Mouse (Mus musculus) neural tube, embryonic 13.5 days (tissue): ENCODE data around the gene 2210017I01Rik. TPM values are rescaled to one million over a fixed set of nuclear protein-coding genes. Genes with fewer than 3 reads are reported as not detected.

Experiments
- ATAC-seq: fragments of 200-750 bp; cut with Nextera tagmentation; 2 replicates; pipeline ENCODE4 v1.8.0; 2017; ENCODE audit warnings: low read depth, mild to moderate bottlenecking, moderate TSS enrichment, moderate library complexity
- H3K27ac ChIP-seq: fragments of 300-500 bp; sonication (generic); replicated peaks from 2 replicates; pipeline ENCODE4 v1.5.1; 2015; ENCODE audit warnings: moderate library complexity, mild to moderate bottlenecking, inconsistent platforms
- H3K27me3 ChIP-seq: fragments of 300-500 bp; sonication (generic); 2 replicates; pipeline ENCODE4 v1.6.1; 2015; ENCODE audit warnings: mild to moderate bottlenecking, inconsistent platforms
- H3K36me3 ChIP-seq: fragments of 300-500 bp; sonication (generic); 2 replicates; pipeline ENCODE4 v1.6.1; 2015; ENCODE audit warnings: mild to moderate bottlenecking, inconsistent platforms
- H3K4me1 ChIP-seq: fragments of 300-500 bp; sonication (generic); replicated peaks from 2 replicates; pipeline ENCODE4 v1.6.1; 2015; ENCODE audit warnings: inconsistent platforms
- H3K4me2 ChIP-seq: fragments of 300-500 bp; sonication (generic); 2 replicates; pipeline ENCODE4 v1.6.1; 2015; ENCODE audit warnings: inconsistent platforms, mild to moderate bottlenecking, moderate library complexity
- H3K4me3 ChIP-seq: fragments of 300-500 bp; sonication (generic); 2 replicates; pipeline ENCODE4 v1.5.1; 2015; ENCODE audit warnings: mild to moderate bottlenecking, inconsistent platforms
- H3K9ac ChIP-seq: fragments of 300-500 bp; sonication (generic); 2 replicates; pipeline ENCODE4 v1.6.1; 2015; ENCODE audit warnings: moderate library complexity, mild to moderate bottlenecking, inconsistent platforms
- H3K9me3 ChIP-seq: fragments of 300-500 bp; sonication (generic); 2 replicates; pipeline ENCODE4 v1.6.1; 2016; ENCODE audit warnings: inconsistent platforms
- whole genome bisulfite sequencing: fragments of 180-500 bp; shearing (Covaris S2); methylation state at CpG from one replicate; pipeline ENCODE4 v1.1.7; 2015; 5-methylcytosine and 5-hydroxymethylcytosine counted together
- polyA plus RNA-seq: library from polyadenylated mRNA; unstranded; fragments of >200 nt; fragmentation: Nextera tagmentation; extraction: Ambion mirVana; gene quantifications from 2 replicates; pipeline ENCODE4 v1.2.1, GENCODE M21; 2015

Gene 2210017I01Rik
- polyA plus RNA-seq, 1 experiment from 2014 or later = not detected

GRCm38 (mm10) chr3:92588858-92589257, 18.4 kb downstream of the 2210017I01Rik start, which contains the start of gene Smcp:
Gene Smcp (minus strand): TSS chr3:92588997.
- Histone ChIP-seq H3K36me3 (no peaks in the 10 kb centered on the region), H3K27ac (no peak within 1 kb of the TSS), H3K27me3 (no peaks in the 10 kb centered on the region), H3K9ac (no peak within 1 kb of the TSS), H3K4me3 (no peak within 1 kb of the TSS), H3K4me2 (no peak within 1 kb of the TSS), H3K9me3 (no peaks in the 10 kb centered on the region), H3K4me1 (no peaks in the 10 kb centered on the region)
- WGBS = 75% methylated on average over 1 of the region's 1 CpGs
- ATAC-seq = no peak

GRCm38 (mm10) chr3:92587190-92587589, 20.1 kb downstream of the 2210017I01Rik start:
- 88% methylated on average over 2 of the region's 3 CpGs for WGBS
- H3K27ac ChIP-seq = no peak overlapping the region
- no peaks in the 10 kb centered on the region for H3K4me1 ChIP-seq
- no peaks in the 10 kb centered on the region for H3K9me3 ChIP-seq
- no peak overlapping the region for H3K9ac ChIP-seq
- no peaks in the 10 kb centered on the region for H3K27me3 ChIP-seq
- ATAC-seq = no peak
- H3K36me3 ChIP-seq = no peaks in the 10 kb centered on the region
- no peak overlapping the region for H3K4me3 ChIP-seq
- no peak overlapping the region for H3K4me2 ChIP-seq

- WGBS = 76% methylated on average over 1 of the region's 1 CpGs
- no peak for ATAC-seq
These were observed 22.2 kb downstream of the 2210017I01Rik start for GRCm38 (mm10) chr3:92585055-92585454.

GRCm38 (mm10) chr3:92583164-92583826, 24.0 kb downstream of the 2210017I01Rik start:
- WGBS = 81% methylated on average over 3 of the region's 3 CpGs
- H3K4me2 ChIP-seq = no peak overlapping the region
- ATAC-seq = no peak

More at GRCm38 (mm10) chr3:92585055-92585454, 22.2 kb downstream of the 2210017I01Rik start:
- no peaks in the 10 kb centered on the region for H3K27me3 ChIP-seq
- H3K36me3 ChIP-seq = no peaks in the 10 kb centered on the region
- H3K4me3 ChIP-seq = no peak overlapping the region
- H3K27ac ChIP-seq = no peak overlapping the region
- no peak overlapping the region for H3K9ac ChIP-seq
- no peak overlapping the region for H3K4me2 ChIP-seq
- H3K4me1 ChIP-seq = no peaks in the 10 kb centered on the region
- H3K9me3 ChIP-seq = no peaks in the 10 kb centered on the region

GRCm38 (mm10) chr3:92579508-92579907, 27.8 kb downstream of the 2210017I01Rik start:
- H3K9me3 ChIP-seq = no peaks in the 10 kb centered on the region
- H3K36me3 ChIP-seq = no peaks in the 10 kb centered on the region
- 74% methylated on average over 1 of the region's 1 CpGs for WGBS
- H3K27ac ChIP-seq = no peak overlapping the region
- ATAC-seq = no peak
- no peak overlapping the region for H3K4me3 ChIP-seq
- no peak overlapping the region for H3K4me2 ChIP-seq
- no peaks in the 10 kb centered on the region for H3K4me1 ChIP-seq
- no peaks in the 10 kb centered on the region for H3K27me3 ChIP-seq
- H3K9ac ChIP-seq = no peak overlapping the region

More at GRCm38 (mm10) chr3:92583164-92583826, 24.0 kb downstream of the 2210017I01Rik start:
- H3K36me3 ChIP-seq = no peaks in the 10 kb centered on the region
- no peaks in the 10 kb centered on the region for H3K4me1 ChIP-seq
- H3K27ac ChIP-seq = no peak overlapping the region
- H3K9me3 ChIP-seq = no peaks in the 10 kb centered on the region
- no peak overlapping the region for H3K9ac ChIP-seq
- H3K27me3 ChIP-seq = no peaks in the 10 kb centered on the region
- no peak overlapping the region for H3K4me3 ChIP-seq

DNA sequence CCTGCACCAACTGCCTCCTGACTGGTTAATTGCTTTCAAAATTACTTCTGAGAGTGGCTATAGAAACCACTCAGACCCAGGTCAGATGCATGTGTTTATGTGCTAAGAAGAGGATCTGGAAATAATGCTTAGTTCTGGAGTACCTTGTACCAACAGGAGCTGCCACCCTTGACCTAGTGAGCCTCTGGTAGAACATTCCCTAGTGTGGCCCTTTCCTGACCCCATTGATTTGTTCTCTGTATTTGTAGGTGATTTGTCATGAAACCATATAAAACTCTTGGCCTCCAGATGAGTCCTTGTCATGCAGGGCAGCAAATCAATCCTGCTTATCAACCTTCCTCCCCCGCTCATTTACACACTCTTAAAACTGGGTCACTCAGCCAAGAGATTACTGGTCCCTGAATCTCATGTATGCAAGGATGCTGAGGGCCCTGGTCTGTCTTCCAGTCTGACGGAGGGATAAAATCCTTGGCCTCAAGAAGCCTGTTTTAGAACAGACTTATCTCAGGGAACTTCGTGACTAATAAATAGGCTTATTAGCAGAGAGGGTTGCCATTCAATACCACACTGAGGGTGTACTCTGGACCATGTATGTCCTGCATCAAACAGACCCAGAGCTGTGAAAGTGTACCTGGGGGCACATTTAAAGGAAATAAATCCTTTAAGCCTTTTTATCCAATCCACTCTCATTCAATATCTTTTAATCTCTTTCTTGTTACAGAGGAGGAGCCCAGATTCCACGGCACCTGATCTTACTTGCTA, 28.5 kb downstream of the 2210017I01Rik start:
- Histone ChIP-seq H3K27me3 (no peaks in the 10 kb centered on the region), H3K27ac (no peak overlapping the region), H3K9me3 (no peaks in the 10 kb centered on the region), H3K4me3 (no peak overlapping the region), H3K4me2 (no peak overlapping the region), H3K36me3 (no peaks in the 10 kb centered on the region), H3K9ac (no peak overlapping the region), H3K4me1 (no peaks in the 10 kb centered on the region)
- WGBS = 81% methylated on average over 4 of the region's 4 CpGs
- no peak for ATAC-seq

DNA sequence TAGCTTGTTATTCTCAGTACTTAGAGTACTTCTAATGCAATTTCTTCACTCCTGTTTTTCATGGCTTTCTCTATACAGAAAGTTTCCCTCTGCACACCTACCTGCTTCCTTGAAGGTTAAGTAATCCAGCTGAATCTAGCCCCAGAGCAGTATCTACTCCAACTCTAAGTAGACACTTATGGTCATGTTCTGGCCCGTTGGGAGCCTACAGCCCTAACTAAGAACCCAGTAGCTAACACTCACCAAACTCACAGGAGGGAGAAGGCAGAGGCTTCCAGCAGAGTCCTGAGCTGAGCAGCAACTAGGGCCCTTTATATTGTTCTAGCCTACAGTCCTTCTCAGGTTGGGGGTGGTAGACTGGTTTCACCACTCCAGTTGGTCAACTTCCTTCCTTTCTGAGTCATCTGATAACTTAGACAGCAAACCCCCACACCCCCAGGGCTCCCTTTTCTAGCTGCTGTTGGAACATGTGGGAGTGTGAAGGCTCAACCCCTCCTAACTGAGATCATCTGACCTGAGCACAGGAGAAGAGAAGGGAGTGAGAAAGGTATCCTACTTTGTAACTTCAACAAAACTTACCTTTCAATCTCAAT, 33.7 kb downstream of the 2210017I01Rik start, which contains the start of gene Ivl:
Gene Ivl, minus strand, starts transcription at position 287 of the 593 bp plus-strand sequence.
- Histone ChIP-seq H3K4me2 (no peak within 1 kb of the TSS), H3K27me3 (no peaks in the 10 kb centered on the region), H3K36me3 (no peaks in the 10 kb centered on the region), H3K4me1 (no peaks in the 10 kb centered on the region), H3K9me3 (no peaks in the 10 kb centered on the region), H3K9ac (no peak within 1 kb of the TSS), H3K27ac (no peak within 1 kb of the TSS), H3K4me3 (no peak within 1 kb of the TSS)
- ATAC-seq = no peak
- 76% methylated on average over 1 of the region's 1 CpGs for WGBS

GRCm38 (mm10) chr3:92572514-92573155, 34.7 kb downstream of the 2210017I01Rik start:
- no peak for ATAC-seq
- Histone ChIP-seq H3K27me3 (no peaks in the 10 kb centered on the region), H3K9me3 (no peaks in the 10 kb centered on the region), H3K4me3 (no peak overlapping the region), H3K4me1 (no peaks in the 10 kb centered on the region), H3K27ac (no peak overlapping the region), H3K36me3 (no peaks in the 10 kb centered on the region), H3K4me2 (no peak overlapping the region), H3K9ac (no peak overlapping the region)
- WGBS = 41% methylated on average over 2 of the region's 2 CpGs

- H3K9ac ChIP-seq = no peak overlapping the region
- H3K4me1 ChIP-seq = no peaks in the 10 kb centered on the region
- no peak overlapping the region for H3K4me3 ChIP-seq
- H3K9me3 ChIP-seq = no peaks in the 10 kb centered on the region
- H3K27me3 ChIP-seq = no peaks in the 10 kb centered on the region
- no peak overlapping the region for H3K4me2 ChIP-seq
- 90% methylated on average over 2 of the region's 2 CpGs for WGBS
- H3K36me3 ChIP-seq = no peaks in the 10 kb centered on the region
- H3K27ac ChIP-seq = no peak overlapping the region
- no peak for ATAC-seq
These were observed 38.5 kb downstream of the 2210017I01Rik start for GRCm38 (mm10) chr3:92568752-92569151.

- no peaks in the 10 kb centered on the region for H3K4me1 ChIP-seq
- no peak overlapping the region for H3K4me3 ChIP-seq
- no peak overlapping the region for H3K4me2 ChIP-seq
- H3K9ac ChIP-seq = no peak overlapping the region
- H3K9me3 ChIP-seq = no peaks in the 10 kb centered on the region
- H3K27me3 ChIP-seq = no peaks in the 10 kb centered on the region
- H3K36me3 ChIP-seq = no peaks in the 10 kb centered on the region
- no peak overlapping the region for H3K27ac ChIP-seq
- ATAC-seq = no peak
These were observed 41.9 kb downstream of the 2210017I01Rik start for GRCm38 (mm10) chr3:92565418-92565817.
